Mouse (Mus musculus) naive thymus-derived CD4-positive, alpha-beta T cell, adult 2 months (primary cell): ENCODE results near the gene Marco.

Source experiments
- DNase-seq: peaks from one replicate; pipeline ENCODE4 v3.0.0-alpha.2; 2011; ENCODE audit warnings: low read depth

The Marco gene

GRCm38 (mm10) chr1:120441587-120441986 is 63.2 kb downstream of the Marco start:
- DNase-seq = no peak

- no peak for DNase-seq
Measured at GRCm38 (mm10) chr1:120435591-120435990, 69.2 kb downstream of the Marco start.

GRCm38 (mm10) chr1:120430171-120430570 is 74.7 kb downstream of the Marco start:
- DNase-seq = no peak

GRCm38 (mm10) chr1:120425587-120425986 is 79.2 kb downstream of the Marco start:
- DNase-seq = no peak
